Mouse (Mus musculus): ENCODE measurements around the gene Gm20388. TPM values are rescaled to one million over a fixed set of nuclear protein-coding genes. Genes with fewer than 3 reads are reported as not detected.

Gene Gm20388
- polyA plus RNA-seq, 1 experiment from 2014 or later, result 7.4 TPM

DNA sequence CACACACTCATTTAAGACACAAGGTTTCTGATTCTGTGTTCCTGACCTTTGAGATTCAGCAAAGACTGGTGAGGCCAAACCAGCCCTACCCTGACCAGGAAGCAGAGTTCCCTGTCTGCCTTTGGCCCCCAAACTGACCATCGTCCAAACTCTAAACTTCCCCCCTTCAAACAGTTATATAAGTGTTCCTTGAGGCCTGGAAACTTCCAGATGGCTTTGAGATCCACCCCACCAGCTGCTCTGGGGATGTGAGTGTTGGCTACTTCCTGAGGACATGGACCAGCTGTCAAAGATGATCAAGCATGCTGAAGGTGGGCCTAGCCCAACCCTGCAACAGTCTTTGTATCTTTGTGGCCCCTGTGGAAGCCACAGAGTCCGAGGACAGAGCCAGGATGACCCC lies 146.4 kb downstream of the Gm20388 start:
- Histone ChIP-seq H3K9me3 (replicated peaks; ENCODE audit: control insufficient read depth, low read length) (0 out of 2 replicates have a peak, but pooled peaks cover 5% of the 10 kb centered on the region), H3K27me3 (ENCODE audit: control insufficient read depth, insufficient read depth, low read length) (no peaks in the 10 kb centered on the region), H3K4me2 (ENCODE audit: low read depth, low read length) (no peak overlapping the region), H3K9ac (ENCODE audit: low read length) (no peak overlapping the region), H3K4me1 (ENCODE audit: control insufficient read depth, insufficient read depth, low read length) (no peaks in the 10 kb centered on the region), H3K4me3 (replicated peaks; ENCODE audit: low read length) (no peak overlapping the region), H3K36me3 (ENCODE audit: control insufficient read depth, insufficient read depth, low read length) (no peaks in the 10 kb centered on the region), H3K27ac (ENCODE audit: low read length) (no peak overlapping the region)
- 54% methylated on average over 2 of the region's 2 CpGs for WGBS
- ATAC-seq (ENCODE audit: insufficient read depth, low FRiP score), result no peak

DNA sequence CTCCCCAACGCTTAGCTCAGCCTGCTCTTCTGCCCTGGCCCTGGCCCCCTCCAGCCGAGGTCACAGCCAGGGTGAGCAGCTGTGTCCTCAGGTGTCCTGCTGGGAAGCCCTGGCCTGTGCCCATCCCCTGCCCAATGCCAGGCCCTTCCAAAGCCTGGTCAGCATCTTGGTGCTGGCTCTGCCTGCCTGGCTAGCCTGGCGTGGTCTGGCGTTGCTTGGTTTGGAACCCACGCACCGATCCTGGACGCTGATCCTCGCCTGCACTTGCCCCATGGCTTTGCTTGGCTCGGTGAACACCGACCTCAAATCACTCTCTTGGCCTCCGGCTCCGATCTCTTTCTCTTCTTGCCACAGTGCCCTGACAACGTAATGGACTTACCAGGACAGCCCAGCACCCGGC lies 152.1 kb downstream of the Gm20388 start:
- H3K9me3 ChIP-seq (replicated peaks; ENCODE audit: control insufficient read depth, low read length), result no peaks in the 10 kb centered on the region
- H3K27ac ChIP-seq (ENCODE audit: low read length), result no peak overlapping the region
- no peaks in the 10 kb centered on the region for H3K36me3 ChIP-seq (ENCODE audit: control insufficient read depth, insufficient read depth, low read length)
- H3K27me3 ChIP-seq (ENCODE audit: control insufficient read depth, insufficient read depth, low read length), result no peaks in the 10 kb centered on the region
- H3K4me3 ChIP-seq (replicated peaks; ENCODE audit: low read length), result no peak overlapping the region
- H3K4me1 ChIP-seq (ENCODE audit: control insufficient read depth, insufficient read depth, low read length), result 0 out of 2 replicates have a peak, but pooled peaks cover under 1% of the 10 kb centered on the region
- ATAC-seq (ENCODE audit: insufficient read depth, low FRiP score), result 0 out of 2 replicates have a peak, but pooled peaks have one; percentile 12
- H3K9ac ChIP-seq (ENCODE audit: low read length), result no peak overlapping the region
- no peak overlapping the region for H3K4me2 ChIP-seq (ENCODE audit: low read depth, low read length)
- WGBS, result 89% methylated on average over 14 of the region's 14 CpGs

DNA sequence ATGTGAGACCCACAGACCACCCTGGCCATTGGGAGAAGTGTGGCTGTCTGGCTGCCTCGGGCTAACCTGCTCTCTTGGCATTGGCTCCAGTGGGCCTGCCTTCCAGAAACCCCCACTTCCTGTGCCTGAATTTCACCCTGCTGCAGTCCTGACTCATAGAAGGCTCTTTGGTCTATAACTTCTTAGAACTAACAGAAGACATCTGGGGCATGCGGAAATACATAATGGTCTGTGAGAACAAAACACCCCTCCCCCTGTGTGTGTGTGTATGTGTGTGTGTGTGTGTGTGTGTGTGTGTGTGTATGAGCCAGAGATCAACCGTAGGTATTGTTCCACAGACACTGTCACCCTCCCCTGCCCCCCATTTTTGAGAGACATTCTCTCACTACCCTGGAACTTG lies 152.7 kb downstream of the Gm20388 start:
- Histone ChIP-seq H3K4me1 (ENCODE audit: control insufficient read depth, insufficient read depth, low read length) (0 out of 2 replicates have a peak, but pooled peaks cover 7% of the 10 kb centered on the region), H3K9me3 (replicated peaks; ENCODE audit: control insufficient read depth, low read length) (no peaks in the 10 kb centered on the region), H3K4me3 (replicated peaks; ENCODE audit: low read length) (no peak overlapping the region), H3K9ac (ENCODE audit: low read length) (no peak overlapping the region), H3K4me2 (ENCODE audit: low read depth, low read length) (no peak overlapping the region), H3K27me3 (ENCODE audit: control insufficient read depth, insufficient read depth, low read length) (no peaks in the 10 kb centered on the region), H3K27ac (ENCODE audit: low read length) (no peak overlapping the region), H3K36me3 (ENCODE audit: control insufficient read depth, insufficient read depth, low read length) (no peaks in the 10 kb centered on the region)
- no peak for ATAC-seq (ENCODE audit: insufficient read depth, low FRiP score)
- WGBS, result 61% methylated on average over 3 of the region's 3 CpGs

GRCm38 (mm10) chr8:120065611-120066010 lies 155.0 kb downstream of the Gm20388 start:
- H3K4me3 ChIP-seq (replicated peaks; ENCODE audit: low read length), result no peak overlapping the region
- H3K4me1 ChIP-seq (ENCODE audit: control insufficient read depth, insufficient read depth, low read length), result 0 out of 2 replicates have a peak, but pooled peaks cover 7% of the 10 kb centered on the region
- H3K9ac ChIP-seq (ENCODE audit: low read length), result no peak overlapping the region
- H3K36me3 ChIP-seq (ENCODE audit: control insufficient read depth, insufficient read depth, low read length), result no peaks in the 10 kb centered on the region
- 88% methylated on average over 8 of the region's 8 CpGs for WGBS
- ATAC-seq (ENCODE audit: insufficient read depth, low FRiP score), result no peak
- no peak overlapping the region for H3K27ac ChIP-seq (ENCODE audit: low read length)
- H3K27me3 ChIP-seq (ENCODE audit: control insufficient read depth, insufficient read depth, low read length), result no peaks in the 10 kb centered on the region
- H3K4me2 ChIP-seq (ENCODE audit: low read depth, low read length), result no peak overlapping the region
- no peaks in the 10 kb centered on the region for H3K9me3 ChIP-seq (replicated peaks; ENCODE audit: control insufficient read depth, low read length)

- H3K36me3 ChIP-seq (ENCODE audit: control insufficient read depth, insufficient read depth, low read length), result no peaks in the 10 kb centered on the region
- no peaks in the 10 kb centered on the region for H3K27me3 ChIP-seq (ENCODE audit: control insufficient read depth, insufficient read depth, low read length)
- no peak overlapping the region for H3K4me2 ChIP-seq (ENCODE audit: low read depth, low read length)
- H3K9ac ChIP-seq (ENCODE audit: low read length), result no peak overlapping the region
- no peak overlapping the region for H3K27ac ChIP-seq (ENCODE audit: low read length)
- H3K9me3 ChIP-seq (replicated peaks; ENCODE audit: control insufficient read depth, low read length), result no peaks in the 10 kb centered on the region
- ATAC-seq (ENCODE audit: insufficient read depth, low FRiP score), result no peak
- 77% methylated on average over 4 of the region's 4 CpGs for WGBS
- H3K4me1 ChIP-seq (ENCODE audit: control insufficient read depth, insufficient read depth, low read length), result 0 out of 2 replicates have a peak, but pooled peaks cover 7% of the 10 kb centered on the region
- no peak overlapping the region for H3K4me3 ChIP-seq (replicated peaks; ENCODE audit: low read length)
These were observed 155.6 kb downstream of the Gm20388 start for GRCm38 (mm10) chr8:120066226-120066625.

DNA sequence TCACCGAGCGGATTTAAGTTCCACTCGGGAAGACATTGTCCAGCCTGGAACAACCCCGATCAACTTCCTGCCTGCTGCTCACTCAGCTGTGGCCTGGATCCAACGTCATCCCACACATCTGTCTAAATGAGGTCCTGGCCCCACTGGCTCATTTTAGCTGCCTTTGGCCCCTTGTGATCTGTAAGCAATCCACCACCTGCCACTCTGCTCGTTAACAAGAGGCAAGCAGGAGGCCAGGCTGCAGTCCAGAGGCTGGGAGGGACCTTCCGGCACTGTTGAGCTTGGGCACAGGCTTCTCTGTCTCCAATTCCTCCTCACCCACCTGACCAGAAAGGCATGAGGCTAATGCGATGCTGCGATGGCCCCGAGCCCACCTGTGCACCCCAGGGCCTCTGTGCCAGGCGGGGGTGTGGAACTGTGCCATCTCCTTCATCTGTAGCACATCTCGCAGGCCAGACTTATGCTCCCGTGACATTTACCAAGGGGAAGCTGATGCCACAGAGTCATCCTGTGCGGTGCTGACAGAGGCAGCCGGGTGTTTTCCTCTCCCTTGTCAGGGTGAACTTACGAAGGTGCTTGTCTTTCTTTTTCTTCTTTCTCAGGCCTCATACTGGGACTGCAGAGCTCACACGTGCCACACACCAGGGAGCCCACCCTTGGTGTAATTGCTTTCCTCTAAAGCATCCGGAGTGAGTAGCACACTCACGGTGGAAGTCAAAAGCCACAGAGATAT lies 157.5 kb downstream of the Gm20388 start:
- ATAC-seq (ENCODE audit: insufficient read depth, low FRiP score), result no peak; the same call in 1 of the 2 replicates
- Histone ChIP-seq H3K27me3 (ENCODE audit: control insufficient read depth, insufficient read depth, low read length) (no peaks in the 10 kb centered on the region), H3K9ac (ENCODE audit: low read length) (no peak overlapping the region), H3K4me2 (ENCODE audit: low read depth, low read length) (no peak overlapping the region), H3K4me1 (ENCODE audit: control insufficient read depth, insufficient read depth, low read length) (peaks cover 22% of the 10 kb centered on the region), H3K9me3 (replicated peaks; ENCODE audit: control insufficient read depth, low read length) (no peaks in the 10 kb centered on the region), H3K36me3 (ENCODE audit: control insufficient read depth, insufficient read depth, low read length) (no peaks in the 10 kb centered on the region), H3K4me3 (replicated peaks; ENCODE audit: low read length) (no peak overlapping the region), H3K27ac (ENCODE audit: low read length) (no peak overlapping the region)
- 50% methylated on average over 19 of the region's 19 CpGs for WGBS

- H3K9me3 ChIP-seq (replicated peaks; ENCODE audit: control insufficient read depth, low read length), result no peaks in the 10 kb centered on the region
- H3K4me2 ChIP-seq (ENCODE audit: low read depth, low read length), result no peak overlapping the region
- no peak overlapping the region for H3K9ac ChIP-seq (ENCODE audit: low read length)
- H3K27ac ChIP-seq (ENCODE audit: low read length), result peak overlapping the region; percentile 17; the same call in 1 of the 2 replicates
- WGBS, result 26% methylated on average over 4 of the region's 4 CpGs
- no peaks in the 10 kb centered on the region for H3K27me3 ChIP-seq (ENCODE audit: control insufficient read depth, insufficient read depth, low read length)
- H3K4me1 ChIP-seq (ENCODE audit: control insufficient read depth, insufficient read depth, low read length), result peaks cover 29% of the 10 kb centered on the region
- H3K36me3 ChIP-seq (ENCODE audit: control insufficient read depth, insufficient read depth, low read length), result no peaks in the 10 kb centered on the region
- H3K4me3 ChIP-seq (replicated peaks; ENCODE audit: low read length), result no peak overlapping the region
- peak; percentile 59; the same call in 1 of the 2 replicates for ATAC-seq (ENCODE audit: insufficient read depth, low FRiP score)
These were observed 161.0 kb downstream of the Gm20388 start for GRCm38 (mm10) chr8:120071684-120072083.

DNA sequence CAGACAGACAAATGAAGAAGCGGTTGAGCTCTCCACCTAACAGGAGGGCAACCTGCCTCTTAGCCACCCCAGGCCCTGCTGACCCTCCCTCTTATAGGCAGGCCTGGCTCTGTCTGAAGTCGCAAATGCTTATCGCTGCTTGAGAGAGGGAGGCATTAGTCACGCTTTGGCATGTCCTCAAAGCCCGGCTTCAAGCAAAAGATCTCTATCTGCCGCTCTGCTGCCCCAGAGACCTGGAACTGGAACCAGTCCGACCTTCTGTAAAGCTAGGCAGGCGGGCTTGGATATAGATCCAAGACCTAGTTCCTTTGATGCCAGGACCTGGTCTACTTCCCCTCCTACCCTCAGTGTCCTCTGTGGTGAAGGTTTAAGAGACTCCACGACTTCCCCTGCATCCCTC lies 161.6 kb downstream of the Gm20388 start:
- Histone ChIP-seq H3K9ac (ENCODE audit: low read length) (0 out of 2 replicates have a peak overlapping the region, but pooled peaks have one; percentile 31), H3K27me3 (ENCODE audit: control insufficient read depth, insufficient read depth, low read length) (no peaks in the 10 kb centered on the region), H3K4me1 (ENCODE audit: control insufficient read depth, insufficient read depth, low read length) (peaks cover 29% of the 10 kb centered on the region), H3K36me3 (ENCODE audit: control insufficient read depth, insufficient read depth, low read length) (no peaks in the 10 kb centered on the region), H3K4me2 (ENCODE audit: low read depth, low read length) (no peak overlapping the region), H3K4me3 (replicated peaks; ENCODE audit: low read length) (no peak overlapping the region), H3K27ac (ENCODE audit: low read length) (peak overlapping the region; percentile 18; the same call in 1 of the 2 replicates), H3K9me3 (replicated peaks; ENCODE audit: control insufficient read depth, low read length) (no peaks in the 10 kb centered on the region)
- 51% methylated on average over 9 of the region's 9 CpGs for WGBS
- ATAC-seq (ENCODE audit: insufficient read depth, low FRiP score), result no peak

DNA sequence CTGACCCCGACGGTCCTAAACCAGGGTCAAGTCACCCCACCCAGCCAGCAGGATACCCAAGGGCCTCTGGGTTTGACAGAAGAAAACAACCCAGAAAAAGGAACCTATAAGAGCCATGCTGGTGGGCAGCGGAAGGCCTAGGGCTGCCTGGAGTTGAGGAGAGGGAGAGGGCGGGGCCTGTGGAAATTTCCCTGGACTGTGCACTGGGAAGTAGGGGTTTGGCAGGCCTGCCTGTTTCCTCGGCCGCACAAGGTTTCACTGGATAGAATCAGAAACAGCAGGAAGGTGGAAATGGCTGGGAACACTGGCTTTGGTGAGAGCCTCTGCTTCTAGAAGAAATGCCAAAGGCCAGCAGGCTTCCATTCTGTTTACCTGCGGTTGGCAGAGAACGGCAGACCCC lies 162.2 kb downstream of the Gm20388 start:
- H3K36me3 ChIP-seq (ENCODE audit: control insufficient read depth, insufficient read depth, low read length), result no peaks in the 10 kb centered on the region
- no peak for ATAC-seq (ENCODE audit: insufficient read depth, low FRiP score)
- 69% methylated on average over 8 of the region's 8 CpGs for WGBS
- peaks cover 27% of the 10 kb centered on the region for H3K4me1 ChIP-seq (ENCODE audit: control insufficient read depth, insufficient read depth, low read length)
- 0 out of 2 replicates have a peak overlapping the region, but pooled peaks have one; percentile 18 for H3K27ac ChIP-seq (ENCODE audit: low read length)
- H3K27me3 ChIP-seq (ENCODE audit: control insufficient read depth, insufficient read depth, low read length), result no peaks in the 10 kb centered on the region
- no peaks in the 10 kb centered on the region for H3K9me3 ChIP-seq (replicated peaks; ENCODE audit: control insufficient read depth, low read length)
- H3K4me3 ChIP-seq (replicated peaks; ENCODE audit: low read length), result no peak overlapping the region
- H3K4me2 ChIP-seq (ENCODE audit: low read depth, low read length), result no peak overlapping the region
- H3K9ac ChIP-seq (ENCODE audit: low read length), result peak overlapping the region; percentile 38; the same call in 1 of the 2 replicates
